Mouse (Mus musculus) brain, embryonic 18.5 days (tissue): ENCODE measurements around the gene P2ry14.
"Not testable (repeated sequence)": the region's sequence is repeated elsewhere in the genome, so short reads cannot be mapped to it uniquely, and the experiment has no call there.

ENCODE experiments used
- DNase-seq: peaks from one replicate; pipeline ENCODE4 v3.0.0-alpha.2; 2012; ENCODE audit warnings: low read depth, low spot score

Gene P2ry14

DNA sequence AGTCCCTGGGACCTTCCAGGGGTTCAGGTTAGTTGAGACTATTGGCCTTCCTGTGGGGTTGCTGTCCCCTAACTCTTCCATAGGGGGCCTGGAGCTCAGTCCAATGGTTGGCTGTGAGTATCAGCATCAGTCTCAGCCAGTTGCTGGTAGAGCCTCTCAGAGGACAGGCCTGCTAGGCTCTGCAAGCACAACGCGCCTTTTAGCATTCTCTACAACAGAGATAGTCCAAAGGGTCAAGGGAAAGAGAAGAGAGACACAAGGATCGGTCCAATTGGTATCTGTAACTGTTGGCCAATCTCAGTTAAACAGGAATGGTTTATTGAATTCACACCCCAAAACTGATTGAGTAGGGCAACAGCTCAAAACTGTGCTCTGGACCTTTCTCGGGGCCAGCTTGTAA, 46.0 kb downstream of the P2ry14 start:
- no peak for DNase-seq

- DNase-seq: no peak
These were observed 49.0 kb downstream of the P2ry14 start for GRCm38 (mm10) chr3:59104462-59104861.

DNA sequence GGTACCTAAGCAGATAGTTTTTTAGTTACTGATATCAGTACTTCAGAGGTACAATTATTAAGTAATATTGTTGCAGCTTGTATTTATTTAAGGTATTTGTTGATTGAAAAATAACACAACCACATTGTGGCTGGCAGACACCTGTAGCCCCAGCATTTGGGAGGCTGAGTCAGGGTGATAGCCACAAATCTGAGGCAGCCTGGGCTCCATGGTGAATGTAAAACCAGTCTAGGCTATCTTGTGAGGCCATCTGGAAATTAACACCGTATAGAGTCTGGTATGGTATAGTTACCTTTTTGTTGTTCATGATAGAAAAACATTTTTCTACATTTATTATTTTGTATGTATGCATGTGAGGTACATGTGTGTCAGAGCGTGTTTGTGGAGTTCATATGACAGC, 51.3 kb downstream of the P2ry14 start:
- DNase-seq: no peak

DNA sequence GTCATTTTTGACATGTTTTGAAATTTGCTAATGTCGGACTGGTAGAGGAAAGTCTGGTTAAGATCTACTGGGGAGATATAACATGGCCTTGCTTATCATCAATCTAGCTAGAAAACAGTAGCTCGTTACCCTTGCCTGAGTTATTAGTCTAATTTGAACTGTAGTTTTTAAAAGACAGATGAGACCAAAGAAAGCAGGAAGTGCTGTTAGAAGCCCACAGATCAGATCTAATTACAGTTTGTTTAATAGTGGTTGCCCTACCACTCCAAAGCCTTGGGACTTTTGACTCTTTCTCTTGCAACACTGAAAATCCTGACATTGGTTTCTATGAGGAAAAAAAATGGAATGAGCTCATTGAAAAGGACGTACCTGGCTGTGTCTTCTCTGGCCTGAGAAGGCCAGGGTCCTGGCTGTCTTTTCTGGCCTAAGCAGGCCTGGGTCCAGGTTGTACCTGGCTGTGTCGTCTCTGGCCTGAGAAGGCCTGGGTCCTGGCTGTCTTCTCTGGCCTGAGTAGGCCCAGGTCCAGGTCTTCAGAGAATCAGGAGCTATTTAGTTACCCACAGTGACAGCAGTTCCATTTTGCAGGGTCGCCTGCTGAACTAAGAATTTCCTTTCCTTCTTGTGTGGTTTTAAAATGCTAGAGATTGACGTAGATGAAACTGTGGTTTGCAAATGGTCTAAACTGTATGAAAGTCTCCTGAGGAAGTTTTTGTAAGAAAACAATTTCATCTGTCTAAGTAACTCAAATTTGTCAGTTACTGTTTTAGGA, 52.0 kb downstream of the P2ry14 start, which contains the start of gene Gpr171:
TSS of gene Gpr171 (minus strand) at position 604 of the 769 bp plus-strand sequence.
- no peak for DNase-seq

- DNase-seq: no peak
These were observed 54.9 kb downstream of the P2ry14 start for GRCm38 (mm10) chr3:59098540-59098939.

GRCm38 (mm10) chr3:59097421-59097820, 56.0 kb downstream of the P2ry14 start:
- no peak for DNase-seq

- no peak for DNase-seq
These were observed 60.7 kb downstream of the P2ry14 start for GRCm38 (mm10) chr3:59092702-59093101.

DNA sequence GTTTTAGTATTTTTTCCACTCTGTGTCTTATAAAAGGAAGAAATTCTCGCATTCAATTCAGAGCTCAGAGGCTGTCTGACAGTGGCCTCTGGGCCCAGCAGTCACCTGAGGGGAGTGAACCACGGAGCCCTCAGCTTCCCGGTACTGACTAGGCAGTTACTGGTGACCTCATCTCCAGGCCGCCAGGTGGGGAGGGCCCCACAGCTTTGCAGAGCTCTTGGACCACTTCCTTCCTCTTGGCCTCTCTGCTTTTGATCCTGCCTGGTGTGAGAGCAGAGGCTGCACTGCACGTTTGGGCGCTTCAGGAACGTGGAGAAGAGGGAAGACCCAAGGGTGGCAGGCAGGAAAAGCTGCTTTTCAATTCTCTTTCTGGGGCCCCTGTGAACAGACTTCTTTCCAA, 72.5 kb downstream of the P2ry14 start:
- DNase-seq: no peak

DNA sequence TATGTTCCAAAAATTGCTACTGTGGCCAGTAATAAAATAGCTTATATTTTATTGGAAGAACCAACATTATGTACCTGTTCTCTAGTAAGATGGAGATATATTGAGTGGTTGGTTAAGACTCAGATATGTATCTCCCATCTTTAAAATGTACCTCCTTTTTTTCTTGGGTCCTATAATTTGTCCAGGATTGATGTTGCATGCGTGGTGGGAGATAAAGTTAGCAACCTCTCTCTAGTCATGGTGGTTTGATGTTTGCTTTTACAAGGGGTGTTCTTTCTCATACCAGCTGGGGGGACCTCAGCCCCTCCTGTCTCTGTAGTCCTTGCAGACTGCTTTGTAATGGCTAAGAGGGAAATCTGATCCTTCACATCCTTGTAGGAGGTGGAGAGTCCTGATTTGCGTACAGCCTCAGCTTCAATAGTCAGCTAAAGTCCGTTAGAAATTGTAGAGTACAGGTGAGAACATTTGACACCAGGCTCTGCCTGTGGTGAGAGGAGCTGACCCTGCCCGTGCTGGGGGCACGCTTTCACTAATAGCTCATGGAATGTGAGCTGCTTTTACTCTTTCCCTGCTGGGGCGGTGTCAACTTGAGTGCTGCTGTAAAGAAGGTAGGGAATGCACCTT, 73.0 kb downstream of the P2ry14 start:
- DNase-seq: no peak

GRCm38 (mm10) chr3:59079327-59079726, 74.1 kb downstream of the P2ry14 start:
- no peak for DNase-seq

- no peak for DNase-seq
These were observed 74.8 kb downstream of the P2ry14 start for GRCm38 (mm10) chr3:59078585-59078984.

GRCm38 (mm10) chr3:59077278-59077677, 76.1 kb downstream of the P2ry14 start:
- DNase-seq: no peak

- DNase-seq: not testable (repeated sequence)
These were observed 84.3 kb downstream of the P2ry14 start for GRCm38 (mm10) chr3:59069071-59069470.

DNA sequence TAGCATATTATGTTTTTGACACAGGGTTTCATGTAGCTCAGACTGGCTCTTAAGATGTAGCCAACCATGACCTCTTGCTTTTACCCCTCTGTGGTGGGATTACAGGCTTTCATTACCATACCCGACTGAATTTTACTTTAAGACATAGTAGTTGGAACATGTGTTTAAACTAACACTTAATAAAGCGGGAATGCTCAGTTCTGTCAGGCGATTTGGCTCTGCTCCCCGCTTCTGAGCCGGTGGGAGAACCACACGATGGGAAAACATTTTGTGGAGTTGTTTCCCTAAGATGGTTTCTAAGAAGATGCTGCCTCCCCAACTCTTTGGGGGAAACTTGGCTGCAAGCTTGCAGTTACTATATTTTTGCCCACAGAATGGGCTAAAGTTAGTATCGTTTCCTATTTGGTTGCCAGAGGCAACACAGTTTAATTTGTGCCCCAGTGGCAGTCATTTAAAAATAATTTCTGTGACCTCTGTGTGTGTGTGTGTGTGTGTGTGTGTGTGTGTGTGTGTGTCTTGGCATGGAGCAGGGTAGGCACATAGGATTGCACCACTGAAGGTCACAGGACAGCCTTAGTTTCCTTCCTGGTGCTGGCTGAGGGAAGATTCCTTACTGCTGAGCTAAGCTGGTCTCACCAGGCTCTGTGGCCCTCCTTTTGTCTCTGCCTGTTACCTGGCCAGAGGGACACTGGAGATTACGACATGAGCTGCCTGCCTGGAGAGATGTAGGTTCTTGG, 86.7 kb downstream of the P2ry14 start:
- no peak for DNase-seq

DNA sequence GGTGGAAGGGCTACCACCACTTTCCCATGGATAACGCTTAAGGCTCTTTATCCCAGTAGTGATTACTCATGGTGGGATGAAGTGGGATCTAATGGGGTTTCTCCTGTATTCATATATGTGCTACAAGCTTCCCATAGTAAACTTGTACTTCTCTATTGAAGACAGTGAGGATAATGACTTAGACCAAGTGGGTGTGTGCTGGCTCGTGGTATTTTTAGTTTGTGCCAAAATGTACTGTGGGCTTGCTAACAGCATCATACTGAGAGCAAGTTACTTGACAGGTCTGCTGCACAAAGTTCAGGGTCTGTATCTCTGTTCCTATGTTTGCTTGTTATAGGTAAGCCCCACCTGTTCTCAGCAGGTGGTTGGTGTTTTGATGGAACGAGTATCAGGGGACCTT, 87.5 kb downstream of the P2ry14 start:
- no peak for DNase-seq
